Mouse (Mus musculus) brain, embryonic 14.5 days (tissue): ENCODE measurements around the gene Nck1. TPM values are rescaled to one million over a fixed set of nuclear protein-coding genes. Genes with fewer than 3 reads are reported as not detected.

Experiments used
- DNase-seq: peaks from one replicate; pipeline ENCODE4 v3.0.0-alpha.2; 2011; ENCODE audit warnings: low read depth
- CTCF ChIP-seq: fragments of 200-500 bp; IDR thresholded peaks from 2 replicates; pipeline ENCODE4 v1.5.1; 2012; ENCODE audit warnings: inconsistent platforms, mild to moderate bottlenecking, moderate library complexity, borderline replicate concordance; ENCODE audit not compliant: insufficient read depth, insufficient read length; ENCODE audit errors: extremely low read depth
- POLR2A ChIP-seq: fragments of 200-500 bp; IDR thresholded peaks from 2 replicates; pipeline ENCODE4 v1.6.1; 2012; ENCODE audit warnings: mild to moderate bottlenecking, inconsistent platforms, borderline replicate concordance; ENCODE audit not compliant: poor library complexity, insufficient read depth, insufficient read length, severe bottlenecking; ENCODE audit errors: extremely low read depth
- polyA plus RNA-seq: library from polyadenylated mRNA; depleted of rRNA; stranded (reverse); fragments of >200 nt; gene quantifications from 2 replicates; pipeline ENCODE4 v1.2.3, GENCODE M21; 2012

The Nck1 gene
- polyA plus RNA-seq, 1 experiment, result 32.9 TPM

GRCm38 (mm10) chr9:100471605-100471953 lies 74.4 kb downstream of the Nck1 start:
- DNase-seq, result no peak
- TF ChIP-seq POLR2A (no peak), CTCF (no peak)

GRCm38 (mm10) chr9:100470936-100471604 lies 74.9 kb downstream of the Nck1 start:
- peak; percentile 68 for DNase-seq
- TF ChIP-seq POLR2A (no peak), CTCF (no peak)

DNA sequence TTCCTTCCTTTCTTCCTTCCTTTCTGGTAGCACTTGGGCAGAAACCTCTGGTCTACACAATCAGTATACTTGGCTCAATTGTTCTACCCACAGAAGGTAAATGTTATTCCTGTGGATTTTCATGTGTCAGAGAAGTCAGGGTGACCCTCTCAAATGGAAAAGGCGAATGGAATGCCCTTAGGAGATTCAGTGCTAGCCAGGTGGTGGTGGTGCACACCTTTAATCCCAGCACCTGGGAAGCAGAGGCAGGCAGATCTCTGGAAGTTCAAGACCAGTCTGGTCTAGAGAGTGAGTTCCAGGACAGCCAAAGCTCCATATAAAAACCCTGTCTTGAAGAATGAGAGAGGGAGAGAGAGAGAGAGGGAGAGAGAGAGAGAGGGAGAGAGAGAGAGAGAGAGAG lies 75.7 kb downstream of the Nck1 start:
- TF ChIP-seq POLR2A (no peak), CTCF (no peak)
- DNase-seq, result no peak

GRCm38 (mm10) chr9:100469681-100470080 lies 76.3 kb downstream of the Nck1 start:
- TF ChIP-seq CTCF, result no peak
- TF ChIP-seq POLR2A, result no peak
- DNase-seq, result no peak

GRCm38 (mm10) chr9:100468151-100468550 lies 77.8 kb downstream of the Nck1 start:
- DNase-seq, result no peak
- no peak for TF ChIP-seq POLR2A
- TF ChIP-seq CTCF, result no peak

DNA sequence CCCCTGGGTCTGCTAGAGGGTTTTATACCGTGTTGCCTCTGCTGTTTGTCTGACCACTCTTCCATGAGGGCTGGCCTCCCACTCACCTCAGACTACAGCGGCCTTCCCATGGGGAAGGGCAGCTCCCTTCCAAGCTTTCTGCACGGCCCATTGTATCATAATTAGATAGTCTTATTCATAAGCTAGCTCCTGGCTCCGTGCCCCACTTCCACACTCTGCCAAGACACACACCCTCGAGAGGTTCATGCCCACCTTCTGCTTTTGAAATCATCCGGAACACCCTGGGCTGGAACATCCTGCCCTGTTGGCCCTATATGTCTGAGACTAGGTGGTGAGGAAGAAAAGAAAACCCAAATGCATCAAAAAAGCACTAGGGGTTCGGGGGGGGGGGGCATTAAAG lies 78.3 kb downstream of the Nck1 start:
- peak; percentile 61 for DNase-seq
- TF ChIP-seq POLR2A (no peak), CTCF (no peak)

DNA sequence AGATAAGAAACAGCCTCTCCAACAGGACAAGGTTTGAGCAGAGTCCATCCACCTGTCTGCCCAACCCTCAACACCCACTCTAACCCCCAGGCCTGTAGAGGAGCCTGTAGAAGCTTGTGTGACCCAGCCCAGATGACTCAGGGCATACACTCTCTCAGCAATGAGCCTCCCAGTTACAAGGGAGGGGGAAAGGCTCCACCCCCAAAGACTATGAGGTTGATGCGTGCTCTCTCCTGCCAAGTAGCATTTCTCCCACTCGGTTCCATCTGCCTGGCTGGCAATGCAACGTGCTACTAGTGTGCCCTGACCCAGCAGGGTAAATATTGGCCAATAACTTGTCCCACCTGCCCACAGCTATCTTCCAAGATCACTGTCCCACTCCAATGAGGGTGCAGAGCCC lies 79.2 kb downstream of the Nck1 start:
- peak; percentile 37 for DNase-seq
- TF ChIP-seq POLR2A (no peak), CTCF (no peak)

DNA sequence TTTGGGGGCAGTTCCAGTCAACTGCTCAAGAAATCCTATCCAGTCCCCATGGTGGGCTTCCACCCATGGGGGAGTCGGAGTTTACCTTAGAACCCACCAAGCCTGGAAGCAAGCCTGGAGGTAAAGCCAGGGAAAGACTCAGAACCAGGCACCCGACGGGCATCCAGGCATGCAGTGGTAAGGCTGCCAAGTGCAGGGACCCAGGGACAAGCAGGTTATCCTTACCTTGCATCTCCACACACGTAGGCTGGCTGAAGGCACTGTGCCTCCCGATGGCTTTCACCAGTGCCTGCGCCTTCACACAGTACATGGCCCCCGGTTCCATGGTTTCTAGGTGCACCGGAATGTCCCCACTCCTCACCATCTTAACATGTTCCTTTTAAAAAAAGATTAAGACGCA lies 79.9 kb downstream of the Nck1 start:
- TF ChIP-seq CTCF (no peak), POLR2A (no peak)
- DNase-seq, result no peak

GRCm38 (mm10) chr9:100465380-100465779 lies 80.6 kb downstream of the Nck1 start:
- TF ChIP-seq POLR2A (no peak), CTCF (no peak)
- no peak for DNase-seq

DNA sequence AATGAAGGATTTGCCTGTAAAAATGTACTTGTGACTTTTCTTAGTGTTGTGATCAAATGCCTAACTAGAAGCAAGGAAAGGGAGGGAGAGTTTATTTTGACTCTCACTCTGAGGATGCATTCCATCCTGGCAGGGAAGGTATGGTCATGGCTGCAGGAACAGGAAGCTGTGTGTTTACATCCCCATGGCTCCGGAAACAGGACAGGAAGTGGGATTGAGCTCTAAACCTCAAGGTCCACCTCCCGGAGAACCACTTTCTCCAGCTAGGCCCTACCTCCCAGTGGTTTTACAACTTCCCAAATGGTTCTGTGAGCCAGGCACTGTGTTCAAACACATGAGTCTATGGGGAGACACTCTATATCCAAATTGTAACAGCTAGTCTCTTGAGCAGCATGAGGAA lies 82.2 kb downstream of the Nck1 start:
- no peak for TF ChIP-seq CTCF
- no peak for TF ChIP-seq POLR2A

DNA sequence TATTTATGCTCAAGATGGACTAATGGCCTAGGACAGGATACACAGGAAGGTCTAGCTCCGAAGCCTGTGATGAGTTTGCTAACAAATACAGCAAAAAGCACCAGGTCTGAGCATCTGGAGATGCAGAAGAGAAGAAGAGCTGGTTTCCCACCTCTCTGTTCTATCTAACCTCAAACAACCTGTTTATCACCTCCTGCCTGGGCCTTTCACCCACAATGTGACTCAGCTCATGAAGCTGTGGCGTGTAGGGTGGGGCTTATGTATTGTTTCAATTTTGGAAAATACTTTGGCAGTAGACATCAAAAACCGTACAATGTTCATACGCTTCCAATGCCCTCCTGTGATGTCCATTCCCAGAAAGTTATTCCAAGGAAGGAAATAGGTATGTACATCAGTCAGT lies 83.8 kb downstream of the Nck1 start:
- no peak for DNase-seq
- TF ChIP-seq POLR2A (no peak), CTCF (no peak)

More for the DNA sequence above, 82.2 kb downstream of the Nck1 start:
- no peak for DNase-seq

- TF ChIP-seq POLR2A, result no peak
- no peak for TF ChIP-seq CTCF
- peak; percentile 73 for DNase-seq
These were observed 84.3 kb downstream of the Nck1 start for GRCm38 (mm10) chr9:100461671-100462070.
